Mouse (Mus musculus): ENCODE results near the gene Strap.

The Strap gene

GRCm38 (mm10) chr6:137774166-137774565 lies 39.3 kb downstream of the Strap start:
- DNase-seq (ENCODE audit: low read depth, low spot score): no peak

DNA sequence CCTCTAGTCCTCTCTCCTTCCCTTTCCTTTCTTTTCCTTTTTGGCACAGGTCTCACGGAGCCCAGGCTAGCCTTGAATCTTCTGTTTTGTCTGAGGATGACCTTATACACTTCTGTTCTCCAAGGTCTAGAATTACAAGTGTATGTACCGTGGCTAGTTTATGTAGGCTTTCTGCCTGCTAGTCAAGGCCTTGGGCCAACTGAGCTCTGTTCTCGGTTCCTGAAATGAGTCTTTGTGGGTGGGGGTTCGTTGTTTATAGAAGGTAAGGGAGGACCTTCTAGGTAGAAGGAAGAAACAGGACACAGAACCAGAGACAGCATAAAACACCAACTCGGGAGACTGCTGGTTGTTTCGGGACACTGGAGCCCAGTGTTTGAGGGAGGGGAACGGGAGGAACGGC lies 40.3 kb downstream of the Strap start:
- no peak for DNase-seq (ENCODE audit: low read depth, low spot score)

GRCm38 (mm10) chr6:137776981-137777380 lies 42.1 kb downstream of the Strap start:
- DNase-seq (ENCODE audit: low read depth, low spot score): no peak

DNA sequence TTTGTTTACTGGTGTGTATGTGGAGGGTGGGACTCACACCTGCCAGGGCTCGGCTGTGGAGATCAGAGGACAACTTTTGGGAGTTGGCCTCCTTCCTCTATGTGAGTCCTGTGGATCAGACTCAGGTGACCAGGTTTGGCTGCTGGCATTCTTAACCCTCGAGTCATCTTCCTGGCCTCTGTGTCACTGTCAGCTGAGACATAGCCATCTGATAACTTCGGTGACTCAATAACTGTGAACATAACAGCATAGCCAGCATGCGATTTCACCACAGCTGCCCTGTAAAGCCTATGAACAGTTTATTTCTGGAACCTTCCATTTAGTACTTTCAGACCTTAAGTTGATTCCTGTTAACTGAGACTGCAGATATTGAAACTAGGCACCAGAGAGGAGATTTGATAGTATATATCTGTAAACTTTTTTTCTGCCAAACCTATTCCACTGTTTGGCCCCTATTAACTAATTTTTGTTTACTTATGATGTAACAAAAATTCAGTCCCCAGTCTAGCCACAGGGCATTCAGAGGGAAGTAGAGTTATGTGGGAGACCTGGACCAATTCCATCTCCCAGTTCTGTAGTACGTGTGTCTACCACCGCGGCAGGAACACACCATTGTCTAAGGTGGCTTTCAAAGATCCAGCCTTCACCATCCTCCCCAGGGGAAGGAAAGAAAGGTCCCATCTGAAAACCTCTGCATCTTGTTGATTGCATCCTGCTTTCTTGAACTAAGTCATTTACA lies 49.2 kb downstream of the Strap start:
- DNase-seq (ENCODE audit: low read depth, low spot score): no peak

DNA sequence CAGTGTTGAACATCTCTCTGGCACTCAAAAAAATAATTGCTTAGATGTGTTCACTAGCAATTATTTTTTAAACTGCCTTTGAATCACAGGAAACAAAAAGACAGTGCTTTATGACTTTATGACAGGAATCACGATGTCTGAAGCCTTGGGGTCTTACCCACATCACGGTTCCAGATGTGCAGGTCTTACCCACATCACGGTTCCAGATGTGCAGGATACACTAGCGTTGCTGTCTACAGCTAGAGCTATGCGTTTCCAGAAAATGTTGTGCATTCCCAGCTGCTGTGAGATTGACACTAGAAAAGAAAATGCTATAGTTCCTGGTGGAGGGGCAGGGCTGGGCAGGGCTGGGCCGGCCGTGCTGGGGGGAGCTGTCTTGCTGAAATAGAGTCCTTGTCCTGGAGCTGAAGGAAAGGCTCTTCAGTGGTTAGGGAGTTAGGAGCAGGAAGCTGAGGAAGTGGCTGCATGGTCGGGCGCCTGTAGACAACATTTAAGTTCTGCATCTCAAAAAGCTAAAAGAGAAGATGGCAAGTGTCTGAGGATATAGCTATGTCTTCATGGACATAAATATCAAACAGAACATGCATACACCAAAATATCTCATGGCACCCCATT lies 54.2 kb downstream of the Strap start:
- DNase-seq (ENCODE audit: low read depth, low spot score): no peak

DNA sequence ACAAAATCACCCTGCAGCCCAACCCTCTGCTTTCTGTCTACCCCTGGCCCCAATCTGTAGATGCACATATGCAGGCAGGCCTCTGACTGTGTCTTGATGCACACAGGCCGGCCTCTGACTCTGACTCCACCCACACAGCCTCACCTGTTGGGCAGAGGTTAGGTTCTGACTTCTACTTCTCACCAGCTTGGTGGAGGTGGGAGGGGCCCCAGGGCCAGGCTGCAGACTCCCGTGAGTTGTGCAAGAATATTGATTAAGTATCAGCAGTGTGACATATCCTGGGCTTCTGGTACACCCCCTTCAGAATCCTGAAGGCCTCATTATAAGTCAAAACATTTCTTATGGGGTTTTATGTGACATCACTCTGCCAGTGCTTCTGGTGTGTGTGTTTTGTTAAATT lies 54.8 kb downstream of the Strap start:
- DNase-seq (ENCODE audit: low read depth, low spot score): no peak

DNA sequence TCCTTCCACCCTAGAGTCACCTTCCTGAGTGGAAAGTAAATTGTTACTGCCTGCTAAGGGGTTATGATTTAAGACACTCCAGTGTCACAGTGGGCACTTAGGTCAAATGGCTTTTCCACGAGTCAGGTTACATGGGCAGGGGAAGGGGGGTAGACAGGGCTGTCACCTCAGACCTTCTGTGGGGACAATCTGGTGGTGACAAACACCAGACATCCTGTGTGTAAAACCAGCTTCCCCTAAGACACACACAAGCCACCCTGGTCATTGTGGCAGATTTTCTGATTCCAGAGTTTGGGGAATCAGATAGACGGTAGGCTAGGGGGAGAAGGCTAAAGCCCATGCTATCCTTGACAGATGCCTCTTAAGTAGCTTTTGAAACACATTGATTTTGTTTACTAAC lies 60.6 kb downstream of the Strap start:
- DNase-seq (ENCODE audit: low read depth, low spot score): no peak

- no peak for DNase-seq (ENCODE audit: low read depth, low spot score)
Measured at GRCm38 (mm10) chr6:137796596-137797567, 62.0 kb downstream of the Strap start.

- no peak for DNase-seq (ENCODE audit: low read depth, low spot score)
Measured at GRCm38 (mm10) chr6:137799253-137799652, 64.4 kb downstream of the Strap start.
